25 mouse cellular contexts compared by ENCODE assay signal in genomic region chr5:115074749-115075148, GRCm38 (mm10). TPM values are rescaled to one million over a fixed set of nuclear protein-coding genes. Genes with fewer than 3 reads are reported as not detected.
DNase-seq lines count a peak whose midpoint lies in the region; ATAC-seq and TF ChIP-seq lines count a peak whose summit lies in the region.
"Had no signal": no experiment of that assay in that cellular context is flagged by ENCODE, and none has a peak within 500 bp of the region (broad histone marks: within the 10 kb centered on the region; RNA-seq: fewer than 3 reads in every experiment).

No protein-coding gene starts in this region.

- peaks cover 20% of the 10 kb centered on the region for H3K36me3 ChIP-seq in liver, embryonic 14.5 days (replicated peaks; ENCODE audit: control insufficient read depth, insufficient read depth, low read depth)
- peaks cover 9% of the 10 kb centered on the region; the same call in 1 of the 2 replicates for H3K36me3 ChIP-seq in small intestine, adult 2 months (ENCODE audit: control insufficient read depth, insufficient read depth, low read length)
- peaks cover 48% of the 10 kb centered on the region for H3K36me3 ChIP-seq in embryonic facial prominence, embryonic 10.5 days (replicated peaks)

- H3K4me2 ChIP-seq in liver, embryonic 14.5 days (ENCODE audit: low read depth), result peak overlapping the region; percentile 26
- H3K4me2 ChIP-seq: embryonic facial prominence, embryonic 13.5 days; forebrain, embryonic 12.5 days; hindbrain, embryonic 12.5 days had no signal

- no peak overlapping the region for H3K4me3 ChIP-seq in bone marrow, adult 2 months (replicated peaks; ENCODE audit: control insufficient read depth, low read depth, low read length)
- no peak overlapping the region for H3K4me3 ChIP-seq in liver, embryonic 14.5 days (ENCODE audit: insufficient read depth in 1 of 2, low read depth in 2 of 2, low read length in 2 of 2)
- H3K4me3 ChIP-seq in small intestine, adult 2 months (ENCODE audit: low read depth, low read length), result no peak overlapping the region
- H3K4me3 ChIP-seq in embryonic facial prominence, embryonic 10.5 days, result no peak overlapping the region
- H3K4me3 ChIP-seq: embryonic facial prominence, embryonic 13.5 days; forebrain, embryonic 12.5 days; heart, embryonic 10.5 days; hindbrain, embryonic 12.5 days had no signal

- peaks cover 8% of the 10 kb centered on the region for H3K4me1 ChIP-seq in bone marrow, adult 2 months (ENCODE audit: control insufficient read depth, insufficient read depth, low read length)
- peaks cover 63 to 69% of the 10 kb centered on the region in 2 experiments for H3K4me1 ChIP-seq in liver, embryonic 14.5 days (replicated peaks; ENCODE audit: control insufficient read depth in 2 of 2, insufficient read depth in 2 of 2, low read length in 1 of 2)
- H3K4me1 ChIP-seq in small intestine, adult 2 months (ENCODE audit: control insufficient read depth, insufficient read depth, insufficient read length, low read length), result peaks cover 29% of the 10 kb centered on the region
- no peaks in the 10 kb centered on the region for H3K4me1 ChIP-seq in embryonic facial prominence, embryonic 10.5 days

- no peak for TF ChIP-seq POLR2A in bone marrow, adult 2 months (IDR thresholded peaks at IDR 0.05; ENCODE audit: borderline replicate concordance, control insufficient read depth, low read depth, low read length)
- TF ChIP-seq POLR2A in small intestine, adult 2 months (IDR thresholded peaks at IDR 0.05; ENCODE audit: low read depth, low read length), result no peak

- 0 out of 2 replicates have a peak overlapping the region, but pooled peaks have one; percentile 12 for H3K27ac ChIP-seq in bone marrow, adult 2 months (ENCODE audit: control insufficient read depth, insufficient read depth, low read depth, low read length, poor library complexity)
- H3K27ac ChIP-seq in liver, embryonic 14.5 days, result peak overlapping the region; percentile 93
- H3K27ac ChIP-seq in small intestine, adult 2 months (ENCODE audit: insufficient read depth, low read depth, low read length), result peak overlapping the region; percentile 87
- no peak overlapping the region for H3K27ac ChIP-seq in embryonic facial prominence, embryonic 10.5 days (replicated peaks)
- H3K27ac ChIP-seq: embryonic facial prominence, embryonic 13.5 days; forebrain, embryonic 12.5 days; heart, embryonic 10.5 days; hindbrain, embryonic 12.5 days had no signal

- no peak for ATAC-seq in liver, embryonic 14.5 days (ENCODE audit: insufficient read depth)
- ATAC-seq: forebrain, embryonic 16.5 days had no signal

- 67% methylated on average over 4 of the region's 4 CpGs for WGBS in bone marrow, adult 2 months
- 35% methylated on average over 4 of the region's 4 CpGs for WGBS in liver, embryonic 14.5 days (ENCODE audit: insufficient replicate concordance)
- WGBS in small intestine, adult 2 months, result 29% methylated on average over 4 of the region's 4 CpGs
- 85% methylated on average over 4 of the region's 4 CpGs for WGBS in embryonic facial prominence, embryonic 10.5 days

- no peaks in the 10 kb centered on the region for H3K9me3 ChIP-seq in liver, embryonic 14.5 days (ENCODE audit: control insufficient read depth, low read length)
- no peaks in the 10 kb centered on the region for H3K9me3 ChIP-seq in embryonic facial prominence, embryonic 10.5 days
- H3K9me3 ChIP-seq: embryonic facial prominence, embryonic 13.5 days; forebrain, embryonic 12.5 days; heart, embryonic 10.5 days; hindbrain, embryonic 12.5 days had no signal

- no peak for TF ChIP-seq CTCF in bone marrow, adult 2 months (IDR thresholded peaks at IDR 0.05; ENCODE audit: control insufficient read depth, insufficient read depth, low read length)
- no peak for TF ChIP-seq CTCF in liver, embryonic 14.5 days (IDR thresholded peaks at IDR 0.05; ENCODE audit: low read depth)
- no peak for TF ChIP-seq CTCF in small intestine, adult 2 months (IDR thresholded peaks at IDR 0.05; ENCODE audit: extremely low read depth, insufficient read length, insufficient replicate concordance, low read depth, low read length)

- TF ChIP-seq EP300 in liver, embryonic 14.5 days (IDR thresholded peaks at IDR 0.05; ENCODE audit: low read depth), result 0 out of 2 replicates have a peak, but pooled peaks have one; percentile 18

- H3K27me3 ChIP-seq in liver, embryonic 14.5 days (ENCODE audit: control insufficient read depth, insufficient read depth, low read length), result no peaks in the 10 kb centered on the region
- no peaks in the 10 kb centered on the region for H3K27me3 ChIP-seq in small intestine, adult 2 months (ENCODE audit: control insufficient read depth, insufficient read depth, low read length)
- H3K27me3 ChIP-seq in embryonic facial prominence, embryonic 10.5 days (replicated peaks; ENCODE audit: low read depth, poor library complexity, severe bottlenecking), result no peaks in the 10 kb centered on the region
- H3K27me3 ChIP-seq: CH12.LX; embryonic facial prominence, embryonic 13.5 days; forebrain, embryonic 12.5 days; hindbrain, embryonic 12.5 days had no signal

- peak; percentile 40 for DNase-seq in liver
- no peak for DNase-seq in liver, embryonic 14.5 days (ENCODE audit: low read depth in 3 of 3, low spot score in 3 of 3)
- DNase-seq in lung, adult 18-20 months, result no peak
- no peak for DNase-seq in ovary, postnatal 10 days (ENCODE audit: low spot score)
- no peak for DNase-seq in left cerebral cortex, adult 8-10 months (ENCODE audit: low spot score in 2 of 2)
- DNase-seq in embryonic facial prominence, embryonic 10.5 days (ENCODE audit: low spot score), result no peak
- DNase-seq: adrenal gland, postnatal 10 days; cerebellum, adult 11-12 months; cerebellum, adult 9-10 months; cerebellum, postnatal 25 days; gastrocnemius, postnatal 10 days; heart, adult 18-20 months; heart, postnatal 10 days; heart, postnatal 4 days had no signal

- peak overlapping the region; percentile 40 for H3K9ac ChIP-seq in liver, embryonic 14.5 days (replicated peaks)
- H3K9ac ChIP-seq: forebrain, embryonic 12.5 days; hindbrain, embryonic 12.5 days had no signal

RNA-seq across cellular contexts. Expression of gene Gm10401, which starts 23.3 kb away (rescaled TPM):
- not detected in 2 replicates for polyA plus RNA-seq in bone marrow, adult 2 months (2011; ENCODE audit: insufficient read depth, insufficient read length, low replicate concordance, missing spikeins)
- 0.07 TPM in 1 of 2 replicates, not detected in the other for polyA plus RNA-seq in liver, embryonic 14.5 days (2012; rRNA removed)
- 11.9 and 14.0 TPM in 2 replicates for polyA plus RNA-seq in liver, embryonic 14.5 days (2014; fragmentation: Nextera tagmentation; extraction: Ambion mirVana)
- not detected in 2 replicates for polyA plus RNA-seq in small intestine, adult 2 months (2012; rRNA removed)
- total RNA-seq in left cerebral cortex, adult 8-10 months (2022), result not detected
- 20.8 and 25.5 TPM in 2 replicates for polyA plus RNA-seq in embryonic facial prominence, embryonic 10.5 days (2016; fragmentation: Nextera tagmentation; extraction: Ambion mirVana)
- total RNA-seq: adrenal gland, postnatal 10 days; gastrocnemius, postnatal 10 days; gastrocnemius, postnatal 4 days; heart, adult 18-20 months; heart, postnatal 10 days; heart, postnatal 4 days had no signal
- polyA plus RNA-seq: cortical plate, adult 2 months; frontal cortex, adult 2 months had no signal

RNA-seq across cellular contexts. Expression of gene Acads, which starts 44.4 kb away (rescaled TPM):
- polyA plus RNA-seq in bone marrow, adult 2 months (2011; ENCODE audit: insufficient read depth, insufficient read length, low replicate concordance, missing spikeins), result 12.0 and 23.7 TPM in 2 replicates
- polyA plus RNA-seq in liver, embryonic 14.5 days (2012; rRNA removed), result 26.0 and 26.4 TPM in 2 replicates
- 21.2 and 22.9 TPM in 2 replicates for polyA plus RNA-seq in liver, embryonic 14.5 days (2014; fragmentation: Nextera tagmentation; extraction: Ambion mirVana)
- 63.3 and 95.9 TPM in 2 replicates for polyA plus RNA-seq in small intestine, adult 2 months (2012; rRNA removed)
- 1 to 10 TPM; 7.8 to 9.2 (median 8.9) TPM for total RNA-seq in left cerebral cortex, adult 8-10 months (2022)
- polyA plus RNA-seq in embryonic facial prominence, embryonic 10.5 days (2016; fragmentation: Nextera tagmentation; extraction: Ambion mirVana), result 72.6 and 78.7 TPM in 2 replicates
